Mouse (Mus musculus) natural killer cell, adult 2 months (primary cell): ENCODE results near the gene Rtn4rl1.
"Not testable (repeated sequence)": the region's sequence is repeated elsewhere in the genome, so short reads cannot be mapped to it uniquely, and the experiment has no call there.

Source experiments
- DNase-seq, 2 experiments: peaks; one replicate each; pipeline ENCODE4 v3.0.0; 2022; ENCODE audit warnings: low spot score in 2 of 2

Rtn4rl1 gene

GRCm38 (mm10) chr11:75275035-75275434 is 81.5 kb downstream of the Rtn4rl1 start:
- no peak for DNase-seq

- DNase-seq, result no peak
Measured at GRCm38 (mm10) chr11:75278115-75278514, 84.5 kb downstream of the Rtn4rl1 start.

- no peak for DNase-seq
Measured at GRCm38 (mm10) chr11:75279013-75279341, 85.4 kb downstream of the Rtn4rl1 start.

- DNase-seq, result peak; percentile 29 to 35
Measured at GRCm38 (mm10) chr11:75279342-75280065, 85.9 kb downstream of the Rtn4rl1 start.

GRCm38 (mm10) chr11:75280066-75280410 is 86.5 kb downstream of the Rtn4rl1 start:
- no peak for DNase-seq

GRCm38 (mm10) chr11:75280435-75281001 is 86.9 kb downstream of the Rtn4rl1 start:
- no peak for DNase-seq

- DNase-seq, result no peak
Measured at GRCm38 (mm10) chr11:75281380-75282256, 88.0 kb downstream of the Rtn4rl1 start.

GRCm38 (mm10) chr11:75282496-75283120 is 89.0 kb downstream of the Rtn4rl1 start:
- peak; percentile 50 to 69 for DNase-seq

- not testable (repeated sequence) for DNase-seq
Measured at GRCm38 (mm10) chr11:75283784-75284183, 90.2 kb downstream of the Rtn4rl1 start.

GRCm38 (mm10) chr11:75285893-75286467 is 92.4 kb downstream of the Rtn4rl1 start:
- no peak for DNase-seq

GRCm38 (mm10) chr11:75286868-75287267 is 93.3 kb downstream of the Rtn4rl1 start:
- no peak for DNase-seq

- DNase-seq, result no peak
Measured at GRCm38 (mm10) chr11:75287940-75288339, 94.4 kb downstream of the Rtn4rl1 start.

- DNase-seq, result no peak
Measured at GRCm38 (mm10) chr11:75288517-75288916, 94.9 kb downstream of the Rtn4rl1 start.

GRCm38 (mm10) chr11:75289120-75289519 is 95.5 kb downstream of the Rtn4rl1 start:
- no peak for DNase-seq

GRCm38 (mm10) chr11:75290566-75291271 is 97.1 kb downstream of the Rtn4rl1 start:
- DNase-seq, result peak; percentile 80 to 87

GRCm38 (mm10) chr11:75291389-75292215 is 98.0 kb downstream of the Rtn4rl1 start:
- DNase-seq, result no peak

GRCm38 (mm10) chr11:75292281-75292680 is 98.7 kb downstream of the Rtn4rl1 start:
- DNase-seq, result no peak

GRCm38 (mm10) chr11:75293852-75294361 is 100.3 kb downstream of the Rtn4rl1 start:
- no peak for DNase-seq

GRCm38 (mm10) chr11:75294862-75295261 is 101.3 kb downstream of the Rtn4rl1 start:
- no peak for DNase-seq

- not testable (repeated sequence) for DNase-seq
Measured at GRCm38 (mm10) chr11:75295534-75295933, 102.0 kb downstream of the Rtn4rl1 start.
